In the genomic region with DNA sequence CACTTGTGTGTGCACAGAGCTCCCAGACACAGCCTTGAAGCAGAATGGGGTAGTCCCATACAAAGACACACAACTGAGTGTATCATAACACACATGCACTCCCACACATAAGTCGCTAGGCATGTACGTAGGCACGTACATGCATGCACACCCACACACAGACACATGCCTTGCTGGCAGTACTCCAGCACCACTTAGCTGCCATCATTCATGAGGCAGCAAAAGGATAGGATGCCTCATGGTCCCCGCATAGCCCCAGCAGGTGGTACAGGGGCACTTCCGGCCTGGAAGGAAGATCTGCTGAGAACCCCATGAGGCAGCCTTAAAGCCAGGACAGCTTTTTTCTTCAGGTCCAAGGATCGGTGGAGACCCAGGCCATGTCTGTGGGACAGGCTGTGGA, we compare ENCODE assay signal across 18 mouse cellular contexts. TPM values are rescaled to one million over a fixed set of nuclear protein-coding genes. Genes with fewer than 3 reads are reported as not detected.
"Had no signal": no experiment of that assay in that cellular context is flagged by ENCODE, and none has a peak within 500 bp of the region (broad histone marks: within the 10 kb centered on the region; RNA-seq: fewer than 3 reads in every experiment).

No protein-coding gene starts in this region.

- H3K4me3 ChIP-seq: left cerebral cortex, adult 2 months; liver, embryonic 13.5 days; midbrain, embryonic 10.5 days; midbrain, embryonic 13.5 days; stomach, embryonic 15.5 days had no signal

- H3K36me3 ChIP-seq: liver, embryonic 13.5 days; midbrain, embryonic 10.5 days; midbrain, embryonic 13.5 days; stomach, embryonic 15.5 days had no signal

- ATAC-seq: intestine, embryonic 16.5 days; midbrain, embryonic 13.5 days; midbrain, embryonic 16.5 days had no signal

- H3K9me3 ChIP-seq: liver, embryonic 13.5 days; midbrain, embryonic 10.5 days; midbrain, embryonic 13.5 days; stomach, embryonic 15.5 days had no signal

- DNase-seq: kidney, adult 18-20 months; kidney, adult 9 months; kidney, postnatal 25 days; layer of hippocampus, postnatal 36 days; liver, embryonic 13.5 days; lung, adult 2 months; lung, postnatal 14 days; lung, postnatal 4 days; right cerebral cortex, postnatal 25 days; spleen, adult 18-20 months had no signal

- H3K4me2 ChIP-seq: liver, embryonic 13.5 days; midbrain, embryonic 13.5 days; stomach, embryonic 15.5 days had no signal

- H3K4me1 ChIP-seq: liver, embryonic 13.5 days had no signal

- H3K27ac ChIP-seq: left cerebral cortex, adult 2 months; liver, embryonic 13.5 days; midbrain, embryonic 10.5 days; midbrain, embryonic 13.5 days; stomach, embryonic 15.5 days had no signal

- H3K9ac ChIP-seq: liver, embryonic 13.5 days; midbrain, embryonic 13.5 days; stomach, embryonic 15.5 days had no signal

RNA-seq across cellular contexts. Expression of gene Lrtm2, which starts 4.6 kb away (rescaled TPM):
- polyA plus RNA-seq: limb, embryonic 11.5 days; liver, embryonic 13.5 days; liver, embryonic 16.5 days had no signal
